Mouse (Mus musculus) megakaryocyte, embryonic 14.5 days (primary cell): ENCODE data around the gene 4930568D16Rik. TPM values are rescaled to one million over a fixed set of nuclear protein-coding genes. Genes with fewer than 3 reads are reported as not detected.
A peak's percentile ranks its signal among the peaks of the same experiment; 100 is the strongest.

Source experiments
- H3K27me3 ChIP-seq: replicated peaks from 2 replicates; pipeline ENCODE3; 2012; ENCODE audit warnings: inconsistent platforms
- H3K36me3 ChIP-seq: replicated peaks from 2 replicates; pipeline ENCODE3; 2012; ENCODE audit warnings: low read length, inconsistent platforms, mixed read lengths
- H3K4me1 ChIP-seq: 2 replicates; pipeline ENCODE4 v1.6.1; 2012; ENCODE audit warnings: inconsistent platforms
- H3K4me3 ChIP-seq: replicated peaks from 2 replicates; pipeline ENCODE3; 2012; ENCODE audit warnings: moderate library complexity, mild to moderate bottlenecking, inconsistent platforms
- H3K9me3 ChIP-seq: 2 replicates; pipeline ENCODE4 v1.6.1; 2012; ENCODE audit warnings: inconsistent platforms
- FLI1 ChIP-seq: IDR thresholded peaks from 2 replicates; pipeline ENCODE4 v1.6.1; 2012; ENCODE audit warnings: low read length, inconsistent platforms, mixed read lengths
- GATA1 ChIP-seq: IDR thresholded peaks from 3 replicates; pipeline ENCODE4 v1.6.1; 2012; ENCODE audit warnings: mixed read lengths, low read length, inconsistent platforms, borderline replicate concordance
- polyA plus RNA-seq: library from polyadenylated mRNA; stranded (reverse); fragments of >175 nt; gene quantifications from 2 replicates; pipeline ENCODE4 v1.2.3, GENCODE M21; 2012; ENCODE audit warnings: low replicate concordance; ENCODE audit not compliant: insufficient read depth

4930568D16Rik gene
- polyA plus RNA-seq, result not detected in 2 replicates

DNA sequence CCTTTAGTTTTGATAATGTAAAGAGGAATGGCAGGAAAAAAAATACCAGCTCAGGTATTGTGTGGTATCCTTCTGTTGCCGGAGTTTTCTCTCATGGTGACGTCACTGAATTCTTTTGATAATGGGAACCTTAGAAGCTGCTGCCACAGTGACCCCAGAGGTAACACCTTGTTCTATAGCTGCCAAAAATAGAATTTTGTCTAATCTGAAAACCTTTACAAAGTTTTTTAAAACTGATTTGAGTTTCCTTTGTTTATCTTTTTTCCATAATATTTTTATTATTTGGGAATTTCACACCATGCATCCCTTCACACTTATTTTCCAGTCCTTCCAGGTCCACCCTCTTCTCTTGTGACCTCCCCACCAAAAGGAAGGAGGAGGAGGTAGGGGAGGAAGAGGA lies at the start of gene 4930568D16Rik:
Gene 4930568D16Rik (minus strand): TSS at position 101 of the 400 bp plus-strand sequence.
- Histone ChIP-seq H3K4me3 (peak within 1 kb of the TSS; percentile 57), H3K36me3 (no peaks in the 10 kb centered on the region), H3K27me3 (peaks cover 2% of the 10 kb centered on the region), H3K9me3 (peaks cover 8% of the 10 kb centered on the region), H3K4me1 (peaks cover 21% of the 10 kb centered on the region)
- TF ChIP-seq FLI1 (no peak), GATA1 (no peak)

DNA sequence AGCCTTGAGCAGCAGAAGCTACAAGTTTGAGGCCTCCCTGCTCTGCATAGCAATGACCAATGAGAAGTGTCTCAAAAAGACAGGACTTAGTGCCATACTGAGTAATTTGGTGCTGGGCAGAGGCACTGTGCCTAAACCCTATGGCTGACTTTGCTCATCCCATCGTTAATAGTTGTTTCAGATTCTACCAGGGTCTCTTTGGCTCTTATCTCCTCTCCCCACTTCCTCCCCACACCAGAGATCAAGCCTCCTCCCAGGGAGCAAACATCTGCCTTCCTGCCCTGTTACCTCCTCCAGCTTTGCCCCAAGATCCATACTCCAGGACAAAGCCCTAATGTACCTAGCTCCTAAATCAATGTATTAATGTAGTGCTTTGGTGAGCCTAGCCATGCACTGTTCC lies 49.7 kb upstream of the 4930568D16Rik start:
- H3K4me1 ChIP-seq, result peaks cover 94% of the 10 kb centered on the region

GRCm38 (mm10) chr2:35416473-35416872 lies 48.9 kb upstream of the 4930568D16Rik start:
- H3K4me1 ChIP-seq, result peaks cover 93% of the 10 kb centered on the region
- no peak overlapping the region for H3K4me3 ChIP-seq
- H3K36me3 ChIP-seq, result peaks cover 99% of the 10 kb centered on the region
- H3K9me3 ChIP-seq, result peaks cover 11% of the 10 kb centered on the region; the same call in 1 of the 2 replicates
- H3K27me3 ChIP-seq, result no peaks in the 10 kb centered on the region
- TF ChIP-seq GATA1 (no peak), FLI1 (no peak)

More for the DNA sequence above, 49.7 kb upstream of the 4930568D16Rik start:
- Histone ChIP-seq H3K9me3 (peaks cover 11% of the 10 kb centered on the region; the same call in 1 of the 2 replicates), H3K36me3 (peaks cover 99% of the 10 kb centered on the region), H3K27me3 (no peaks in the 10 kb centered on the region), H3K4me3 (peak overlapping the region; percentile 66)
- 0 out of 3 replicates have a peak, but pooled peaks have one; percentile 30 for TF ChIP-seq GATA1
- no peak for TF ChIP-seq FLI1

GRCm38 (mm10) chr2:35412810-35413209 lies 45.3 kb upstream of the 4930568D16Rik start:
- TF ChIP-seq GATA1 (no peak), FLI1 (no peak)
- H3K4me3 ChIP-seq, result no peak overlapping the region
- peaks cover 91% of the 10 kb centered on the region for H3K4me1 ChIP-seq
- no peaks in the 10 kb centered on the region for H3K27me3 ChIP-seq
- no peaks in the 10 kb centered on the region for H3K9me3 ChIP-seq
- H3K36me3 ChIP-seq, result peaks cover 99% of the 10 kb centered on the region

DNA sequence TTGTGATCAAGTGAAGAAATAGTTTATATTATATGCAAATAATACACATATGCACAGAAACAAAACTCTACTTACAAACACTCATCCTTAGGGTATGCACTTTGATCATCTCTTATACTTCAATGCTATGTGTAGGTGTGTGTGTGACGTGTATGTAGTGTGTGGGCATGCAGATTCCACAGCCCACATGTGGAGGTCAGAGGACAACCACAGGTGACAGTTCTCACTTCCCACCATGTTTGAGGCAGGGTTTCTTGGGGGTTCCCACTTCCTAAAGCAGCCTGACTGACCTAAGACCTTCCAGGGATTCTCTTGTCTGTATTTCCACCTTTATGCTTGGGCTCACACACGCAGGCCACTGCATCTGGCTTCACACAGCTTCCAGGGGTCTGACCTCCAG lies 44.7 kb upstream of the 4930568D16Rik start:
- H3K4me3 ChIP-seq, result no peak overlapping the region
- peaks cover 99% of the 10 kb centered on the region for H3K36me3 ChIP-seq
- H3K27me3 ChIP-seq, result no peaks in the 10 kb centered on the region
- no peaks in the 10 kb centered on the region for H3K9me3 ChIP-seq
- TF ChIP-seq GATA1 (no peak), FLI1 (no peak)
- H3K4me1 ChIP-seq, result peaks cover 91% of the 10 kb centered on the region

DNA sequence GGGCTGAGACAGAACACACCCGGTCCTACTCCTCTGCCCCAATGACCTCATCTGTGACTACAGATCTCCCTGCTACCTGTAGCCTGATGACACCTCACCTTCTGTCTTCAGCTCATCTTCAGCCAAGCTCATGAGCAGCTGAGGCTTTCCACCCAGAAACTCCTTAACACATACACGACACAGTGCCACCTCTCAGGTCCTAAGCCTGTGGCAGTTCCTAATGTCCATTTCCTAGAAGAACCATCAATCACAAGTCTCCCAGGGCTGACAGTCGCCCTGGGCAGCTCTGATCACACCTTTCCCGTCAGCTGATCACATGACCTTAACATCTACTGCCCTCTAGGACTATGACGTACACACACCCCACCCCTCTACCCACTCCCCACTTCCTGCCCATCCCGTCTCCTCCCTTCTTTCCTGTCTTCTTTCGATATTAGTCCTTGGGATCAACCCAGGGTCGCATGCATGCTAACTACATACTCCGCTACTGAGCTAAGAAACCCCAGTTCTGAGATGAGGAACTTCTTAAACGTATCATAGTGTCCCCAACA lies 44.2 kb upstream of the 4930568D16Rik start:
- TF ChIP-seq FLI1, result no peak
- no peak for TF ChIP-seq GATA1
- H3K4me3 ChIP-seq, result no peak overlapping the region
- H3K36me3 ChIP-seq, result peaks cover 99% of the 10 kb centered on the region
- no peaks in the 10 kb centered on the region for H3K9me3 ChIP-seq
- H3K27me3 ChIP-seq, result no peaks in the 10 kb centered on the region
- peaks cover 87% of the 10 kb centered on the region for H3K4me1 ChIP-seq

- no peaks in the 10 kb centered on the region for H3K9me3 ChIP-seq
- peaks cover 77% of the 10 kb centered on the region for H3K4me1 ChIP-seq
- no peak overlapping the region for H3K4me3 ChIP-seq
- TF ChIP-seq GATA1 (no peak), FLI1 (no peak)
- no peaks in the 10 kb centered on the region for H3K27me3 ChIP-seq
- H3K36me3 ChIP-seq, result peaks cover 96% of the 10 kb centered on the region
Observed at GRCm38 (mm10) chr2:35409466-35409865, 41.9 kb upstream of the 4930568D16Rik start.

DNA sequence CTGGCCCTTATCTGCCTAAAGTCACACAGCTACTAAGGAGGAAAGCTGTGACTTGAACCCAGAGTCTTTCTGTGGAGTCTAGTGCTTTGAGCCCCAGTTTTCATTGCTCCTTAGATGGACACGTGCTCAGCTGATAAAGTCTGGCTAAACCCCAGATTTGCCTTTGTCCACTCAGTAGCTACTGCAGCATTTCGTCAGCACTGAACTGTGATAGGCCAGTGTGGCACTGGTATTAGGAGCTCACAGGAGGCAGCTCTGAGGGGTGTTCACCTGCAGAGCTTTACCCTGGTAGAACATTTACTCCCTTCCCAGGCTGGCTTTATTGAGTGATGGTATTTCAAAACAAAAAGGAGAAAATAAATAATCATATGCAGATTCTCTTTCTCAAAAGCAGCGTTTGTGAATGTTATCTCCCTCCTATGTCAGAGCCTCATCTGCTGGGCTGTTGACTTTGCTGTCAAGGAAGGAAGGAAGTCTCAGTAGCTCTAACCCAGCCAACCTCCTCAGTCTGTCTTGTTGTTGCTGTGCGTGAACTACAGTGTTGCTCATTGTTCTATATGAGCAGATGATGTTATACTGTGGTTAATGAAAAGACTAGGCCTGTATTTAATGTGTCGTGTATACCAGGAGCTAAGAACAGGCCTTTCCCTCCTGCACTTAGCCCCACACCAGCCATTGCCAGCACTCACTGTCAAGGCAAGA lies 41.0 kb upstream of the 4930568D16Rik start:
- peaks cover 71% of the 10 kb centered on the region for H3K4me1 ChIP-seq
- TF ChIP-seq FLI1, result no peak
- TF ChIP-seq GATA1, result no peak
- H3K36me3 ChIP-seq, result peaks cover 96% of the 10 kb centered on the region
- no peaks in the 10 kb centered on the region for H3K27me3 ChIP-seq
- no peak overlapping the region for H3K4me3 ChIP-seq
- no peaks in the 10 kb centered on the region for H3K9me3 ChIP-seq

DNA sequence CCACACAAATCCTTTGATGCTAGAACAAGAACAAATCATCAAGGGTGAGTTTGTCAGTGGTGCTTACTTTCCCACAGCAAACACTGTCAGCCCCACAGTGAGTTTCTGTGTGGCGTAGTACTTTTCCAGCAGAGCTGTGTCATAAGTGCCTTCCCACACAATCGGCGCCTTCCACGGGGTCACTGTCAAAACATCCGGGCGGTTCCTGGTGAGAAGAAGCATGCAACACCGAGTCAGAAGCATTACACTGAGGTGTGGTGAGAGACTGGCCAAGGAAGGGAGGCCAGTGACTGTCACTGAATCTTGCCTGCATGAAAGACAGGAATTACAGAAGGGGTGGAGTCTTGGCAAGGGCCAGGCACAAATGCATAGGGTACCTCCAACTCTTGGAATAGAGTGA lies 40.3 kb upstream of the 4930568D16Rik start:
- Histone ChIP-seq H3K4me1 (peaks cover 64% of the 10 kb centered on the region), H3K36me3 (peaks cover 95% of the 10 kb centered on the region), H3K4me3 (peak overlapping the region; percentile 44), H3K27me3 (no peaks in the 10 kb centered on the region), H3K9me3 (no peaks in the 10 kb centered on the region)
- TF ChIP-seq FLI1 (no peak), GATA1 (no peak)

GRCm38 (mm10) chr2:35407266-35407665 lies 39.7 kb upstream of the 4930568D16Rik start:
- Histone ChIP-seq H3K36me3 (peaks cover 95% of the 10 kb centered on the region), H3K4me1 (peaks cover 58% of the 10 kb centered on the region), H3K4me3 (no peak overlapping the region), H3K9me3 (no peaks in the 10 kb centered on the region), H3K27me3 (no peaks in the 10 kb centered on the region)
- no peak for TF ChIP-seq GATA1
- no peak for TF ChIP-seq FLI1

GRCm38 (mm10) chr2:35406611-35407010 lies 39.1 kb upstream of the 4930568D16Rik start:
- no peaks in the 10 kb centered on the region for H3K27me3 ChIP-seq
- H3K4me3 ChIP-seq, result no peak overlapping the region
- H3K4me1 ChIP-seq, result peaks cover 52% of the 10 kb centered on the region
- peaks cover 95% of the 10 kb centered on the region for H3K36me3 ChIP-seq
- no peak for TF ChIP-seq GATA1
- TF ChIP-seq FLI1, result no peak
- no peaks in the 10 kb centered on the region for H3K9me3 ChIP-seq
